Mouse (Mus musculus) heart, embryonic 10.5 days (tissue): ENCODE results near the gene Vrtn. TPM values are rescaled to one million over a fixed set of nuclear protein-coding genes. Genes with fewer than 3 reads are reported as not detected.

Source experiments
- DNase-seq: peaks from one replicate; pipeline ENCODE4 v3.0.0-alpha.2; 2017; ENCODE audit warnings: low spot score
- H3K27ac ChIP-seq: fragments of 300-500 bp; sonication (generic); 2 replicates; pipeline ENCODE4 v1.5.1; 2016; ENCODE audit warnings: mild to moderate bottlenecking
- H3K27me3 ChIP-seq: fragments of 300-500 bp; sonication (generic); 2 replicates; pipeline ENCODE4 v1.6.1; 2016; ENCODE audit warnings: mild to moderate bottlenecking; ENCODE audit not compliant: poor library complexity, insufficient read depth, severe bottlenecking
- H3K36me3 ChIP-seq: fragments of 300-500 bp; sonication (generic); 2 replicates; pipeline ENCODE4 v1.6.1; 2016; ENCODE audit warnings: mild to moderate bottlenecking, moderate library complexity
- H3K4me1 ChIP-seq: fragments of 300-500 bp; sonication (generic); 2 replicates; pipeline ENCODE4 v1.6.1; 2016; ENCODE audit warnings: mild to moderate bottlenecking
- H3K4me3 ChIP-seq: fragments of 300-500 bp; sonication (generic); 2 replicates; pipeline ENCODE4 v1.5.1; 2016; ENCODE audit warnings: mild to moderate bottlenecking, moderate library complexity
- H3K9me3 ChIP-seq: fragments of 300-500 bp; sonication (generic); 2 replicates; pipeline ENCODE4 v1.6.1; 2016; ENCODE audit warnings: mild to moderate bottlenecking, moderate library complexity
- whole genome bisulfite sequencing: fragments of 180-500 bp; shearing (Covaris S2); methylation state at CpG from one replicate; pipeline ENCODE4 v1.1.7; 2016; 5-methylcytosine and 5-hydroxymethylcytosine counted together
- polyA plus RNA-seq: library from polyadenylated mRNA; unstranded; fragments of >200 nt; fragmentation: Nextera tagmentation; extraction: Ambion mirVana; gene quantifications from 2 replicates; pipeline ENCODE4 v1.2.1, GENCODE M21; 2016

Vrtn gene
- polyA plus RNA-seq, 1 experiment from 2014 or later: not detected

DNA sequence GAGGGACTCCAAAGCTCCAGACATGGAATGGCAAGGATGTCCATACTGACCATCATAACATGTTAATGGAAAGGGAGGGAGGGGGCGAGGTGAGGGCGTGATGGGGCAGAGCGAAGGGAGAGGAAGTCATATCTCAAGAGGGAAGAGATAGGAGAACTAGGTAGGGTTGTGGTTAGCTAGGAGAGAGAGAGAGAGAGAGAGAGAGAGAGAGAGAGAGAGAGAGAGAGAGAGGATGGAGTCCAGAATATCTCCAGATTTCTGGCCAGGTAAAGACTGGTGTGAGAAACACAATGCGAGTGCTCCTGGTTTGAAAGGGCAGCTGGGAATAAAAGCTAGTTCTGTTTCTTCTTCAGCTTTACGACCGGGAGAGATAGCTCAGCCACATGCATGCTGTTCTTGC is 51.3 kb downstream of the Vrtn start:
- WGBS: 66% methylated on average over 6 of the region's 6 CpGs
- no peaks in the 10 kb centered on the region for H3K9me3 ChIP-seq
- H3K27me3 ChIP-seq: peaks cover 22% of the 10 kb centered on the region
- peaks cover 8% of the 10 kb centered on the region; the same call in 1 of the 2 replicates for H3K4me1 ChIP-seq
- no peak overlapping the region for H3K4me3 ChIP-seq
- no peak overlapping the region for H3K27ac ChIP-seq
- no peaks in the 10 kb centered on the region for H3K36me3 ChIP-seq
- no peak for DNase-seq

DNA sequence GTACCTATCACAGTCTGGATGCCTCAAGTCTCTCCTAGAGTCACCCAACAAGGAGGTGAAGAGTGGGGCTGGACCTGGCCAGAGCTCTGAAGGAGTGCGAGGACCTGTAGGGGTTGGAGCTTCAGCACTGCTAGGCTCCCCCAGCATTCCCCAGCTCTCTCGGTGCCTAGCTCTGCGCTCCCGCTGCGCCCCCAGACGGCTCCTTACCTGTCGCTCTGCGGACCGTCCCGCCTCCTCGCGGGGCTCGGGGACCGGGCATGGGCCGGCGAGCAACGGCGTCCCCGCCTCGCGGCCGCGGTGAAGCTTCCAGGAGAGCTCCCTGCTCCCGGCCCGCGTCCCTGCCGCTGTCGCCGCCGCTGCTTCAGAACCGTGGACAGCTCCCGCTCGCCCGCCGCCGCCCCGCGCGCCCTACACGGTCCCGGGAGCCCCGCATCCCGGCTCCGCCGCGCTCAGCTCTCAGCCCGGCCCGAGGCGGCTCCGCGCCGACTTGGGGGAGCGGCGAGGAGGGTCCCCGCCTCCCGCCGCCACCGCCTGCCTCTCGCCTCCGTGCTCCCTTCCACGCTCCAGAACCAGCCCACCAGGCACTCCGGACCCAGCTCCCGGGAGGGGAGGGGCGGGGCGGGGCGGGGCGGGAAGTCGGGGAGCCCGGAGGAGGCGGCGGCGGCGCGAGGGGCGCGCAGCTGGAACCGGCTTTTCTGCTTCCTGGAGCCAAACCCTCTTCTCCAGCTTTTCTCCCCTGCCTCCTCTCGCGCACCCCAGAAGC is 57.7 kb downstream of the Vrtn start, which contains the start of gene Syndig1l:
TSS of gene Syndig1l (minus strand) at position 513 of the 763 bp plus-strand sequence.
- H3K9me3 ChIP-seq: no peaks in the 10 kb centered on the region
- no peaks in the 10 kb centered on the region for H3K36me3 ChIP-seq
- H3K27ac ChIP-seq: 0 out of 2 replicates have a peak within 1 kb of the TSS, but pooled peaks have one; percentile 3
- H3K4me1 ChIP-seq: peaks cover 10% of the 10 kb centered on the region
- WGBS: under 1% methylated on average over 78 of the region's 79 CpGs
- H3K4me3 ChIP-seq: peak within 1 kb of the TSS; percentile 67
- peaks cover 80% of the 10 kb centered on the region for H3K27me3 ChIP-seq
- DNase-seq: peak; percentile 80

Other genes with a start within 250 kb of the Vrtn start
- gene Entpd5, start 232.0 kb upstream of the Vrtn start, polyA plus RNA-seq: 20.0 and 23.4 TPM in 2 replicates
- 0.57 and 1.1 TPM in 2 replicates for gene Bbof1, start 231.9 kb upstream of the Vrtn start, polyA plus RNA-seq
- 20.0 and 22.0 TPM in 2 replicates for gene Rnf113a2, start 223.8 kb upstream of the Vrtn start, polyA plus RNA-seq
- gene Aldh6a1, start 190.0 kb upstream of the Vrtn start, polyA plus RNA-seq: 23.8 and 31.3 TPM in 2 replicates
- 17.7 and 20.5 TPM in 2 replicates for gene Lin52, start 189.6 kb upstream of the Vrtn start, polyA plus RNA-seq
- gene Vsx2, start 71.3 kb upstream of the Vrtn start, polyA plus RNA-seq: not detected in 2 replicates
- gene Abcd4, start 23.6 kb upstream of the Vrtn start, polyA plus RNA-seq: 13.1 and 13.8 TPM in 2 replicates
- 0.05 and 0.15 TPM in 2 replicates for gene Syndig1l, start 57.8 kb downstream of the Vrtn start, polyA plus RNA-seq
- gene Npc2, start 132.1 kb downstream of the Vrtn start, polyA plus RNA-seq: 55.5 and 58.4 TPM in 2 replicates
- gene Isca2, start 132.2 kb downstream of the Vrtn start, polyA plus RNA-seq: 142 and 145 TPM in 2 replicates
- gene Ltbp2, start 235.5 kb downstream of the Vrtn start, polyA plus RNA-seq: 0.23 and 0.26 TPM in 2 replicates